Mouse (Mus musculus) kidney, embryonic 14.5 days (tissue): Measurements from ENCODE around the gene Inka1. TPM values are rescaled to one million over a fixed set of nuclear protein-coding genes. Genes with fewer than 3 reads are reported as not detected.

Experiments used
- ATAC-seq: fragments of 200-750 bp; cut with Nextera tagmentation; 2 replicates; pipeline ENCODE4 v1.8.0; 2017; ENCODE audit warnings: moderate number of reproducible peaks, mild to moderate bottlenecking, moderate TSS enrichment, moderate library complexity; ENCODE audit not compliant: low FRiP score, low TSS enrichment
- H3K27ac ChIP-seq: fragments of 300-500 bp; sonication (generic); 2 replicates; pipeline ENCODE4 v1.5.1; 2014; ENCODE audit warnings: low read depth, mild to moderate bottlenecking, low read length, moderate library complexity, mixed read lengths
- H3K27me3 ChIP-seq: fragments of 300-500 bp; sonication (generic); 2 replicates; pipeline ENCODE4 v1.6.1; 2014; ENCODE audit warnings: mild to moderate bottlenecking, low read length; ENCODE audit not compliant: control insufficient read depth, insufficient read depth
- H3K36me3 ChIP-seq: fragments of 300-500 bp; sonication (generic); 2 replicates; pipeline ENCODE4 v1.6.1; 2014; ENCODE audit warnings: low read length, mixed read lengths; ENCODE audit not compliant: control insufficient read depth, insufficient read depth
- H3K4me1 ChIP-seq: fragments of 300-500 bp; sonication (generic); 2 replicates; pipeline ENCODE4 v1.6.1; 2014; ENCODE audit warnings: low read length, mixed read lengths; ENCODE audit not compliant: control insufficient read depth, insufficient read depth
- H3K4me2 ChIP-seq: fragments of 300-500 bp; sonication (generic); replicated peaks from 2 replicates; pipeline ENCODE4 v1.6.1; 2014; ENCODE audit warnings: low read depth, mild to moderate bottlenecking, low read length
- H3K4me3 ChIP-seq: fragments of 300-500 bp; sonication (generic); 2 replicates; pipeline ENCODE4 v1.5.1; 2014; ENCODE audit warnings: mild to moderate bottlenecking, low read length
- H3K9ac ChIP-seq: fragments of 300-500 bp; sonication (generic); 2 replicates; pipeline ENCODE4 v1.6.1; 2014; ENCODE audit warnings: low read depth, mild to moderate bottlenecking, low read length, moderate library complexity
- H3K9me3 ChIP-seq: fragments of 300-500 bp; sonication (generic); 2 replicates; pipeline ENCODE4 v1.6.1; 2016; ENCODE audit warnings: low read length; ENCODE audit not compliant: control insufficient read depth
- WGBS: fragments of 180-500 bp; shearing (Covaris S2); extraction: QIAGEN DNeasy Blood & Tissue Kit; methylation state at CpG from one replicate; pipeline ENCODE4 v1.1.7; 2014; 5-methylcytosine and 5-hydroxymethylcytosine counted together
- polyA plus RNA-seq: library from polyadenylated mRNA; unstranded; fragments of >200 nt; fragmentation: Nextera tagmentation; extraction: Ambion mirVana; gene quantifications from 2 replicates; pipeline ENCODE4 v1.2.1, GENCODE M21; 2014

The Inka1 gene
- polyA plus RNA-seq, 1 experiment from 2014 or later: 64.1 TPM

GRCm38 (mm10) chr9:108008041-108008440 is 22.4 kb upstream of the Inka1 start:
- H3K9me3 ChIP-seq: no peaks in the 10 kb centered on the region
- H3K36me3 ChIP-seq: peaks cover 5% of the 10 kb centered on the region; the same call in 1 of the 2 replicates
- H3K4me2 ChIP-seq: no peak overlapping the region
- H3K27me3 ChIP-seq: no peaks in the 10 kb centered on the region
- no peak overlapping the region for H3K9ac ChIP-seq
- WGBS: 90% methylated on average over 5 of the region's 5 CpGs
- no peak overlapping the region for H3K27ac ChIP-seq
- H3K4me3 ChIP-seq: no peak overlapping the region
- peaks cover 15% of the 10 kb centered on the region for H3K4me1 ChIP-seq
- ATAC-seq: no peak

GRCm38 (mm10) chr9:108003531-108003890 is 17.8 kb upstream of the Inka1 start:
- H3K4me3 ChIP-seq: peak overlapping the region; percentile 60
- peak overlapping the region; percentile 80 for H3K4me2 ChIP-seq
- H3K4me1 ChIP-seq: peaks cover 15% of the 10 kb centered on the region
- peak overlapping the region; percentile 72 for H3K27ac ChIP-seq
- no peak for ATAC-seq
- no peaks in the 10 kb centered on the region for H3K27me3 ChIP-seq
- peaks cover 3% of the 10 kb centered on the region; the same call in 1 of the 2 replicates for H3K36me3 ChIP-seq
- peak overlapping the region; percentile 67 for H3K9ac ChIP-seq
- H3K9me3 ChIP-seq: no peaks in the 10 kb centered on the region
- 4% methylated on average over 8 of the region's 8 CpGs for WGBS

GRCm38 (mm10) chr9:108002778-108003530 is 17.3 kb upstream of the Inka1 start:
- H3K9me3 ChIP-seq: no peaks in the 10 kb centered on the region
- H3K36me3 ChIP-seq: peaks cover 3% of the 10 kb centered on the region; the same call in 1 of the 2 replicates
- no peaks in the 10 kb centered on the region for H3K27me3 ChIP-seq
- peak overlapping the region; percentile 60 for H3K4me3 ChIP-seq
- ATAC-seq: peak; percentile 67
- H3K4me2 ChIP-seq: peak overlapping the region; percentile 80
- WGBS: under 1% methylated on average over 50 of the region's 50 CpGs
- H3K27ac ChIP-seq: peak overlapping the region; percentile 72
- H3K4me1 ChIP-seq: peaks cover 15% of the 10 kb centered on the region
- peak overlapping the region; percentile 67 for H3K9ac ChIP-seq

GRCm38 (mm10) chr9:108001922-108002770 is 16.5 kb upstream of the Inka1 start, which contains the start of gene Ip6k1:
Gene Ip6k1, plus strand, starts transcription at chr9:108002501.
- peak within 1 kb of the TSS; percentile 72 for H3K27ac ChIP-seq
- H3K4me3 ChIP-seq: peak within 1 kb of the TSS; percentile 60
- H3K4me2 ChIP-seq: peak within 1 kb of the TSS; percentile 80
- H3K27me3 ChIP-seq: no peaks in the 10 kb centered on the region
- peaks cover 3% of the 10 kb centered on the region; the same call in 1 of the 2 replicates for H3K36me3 ChIP-seq
- under 1% methylated on average over 50 of the region's 51 CpGs for WGBS
- H3K4me1 ChIP-seq: peaks cover 15% of the 10 kb centered on the region
- ATAC-seq: peak; percentile 99
- no peaks in the 10 kb centered on the region for H3K9me3 ChIP-seq
- H3K9ac ChIP-seq: peak within 1 kb of the TSS; percentile 68

- no peaks in the 10 kb centered on the region for H3K4me1 ChIP-seq
- H3K9ac ChIP-seq: no peak within 1 kb of the TSS
- WGBS: 91% methylated on average over 5 of the region's 5 CpGs
- H3K27ac ChIP-seq: no peak within 1 kb of the TSS
- no peak within 1 kb of the TSS for H3K4me2 ChIP-seq
- no peaks in the 10 kb centered on the region for H3K9me3 ChIP-seq
- no peaks in the 10 kb centered on the region for H3K27me3 ChIP-seq
- H3K4me3 ChIP-seq: no peak within 1 kb of the TSS
- no peaks in the 10 kb centered on the region for H3K36me3 ChIP-seq
- ATAC-seq: no peak
Observed at GRCm38 (mm10) chr9:107996049-107996448, 10.4 kb upstream of the Inka1 start, which contains the start of gene Gm20662. Gene Gm20662, plus strand, starts transcription at chr9:107996349.

- no peaks in the 10 kb centered on the region for H3K27me3 ChIP-seq
- WGBS: 95% methylated on average over 21 of the region's 21 CpGs
- H3K4me1 ChIP-seq: no peaks in the 10 kb centered on the region
- H3K4me2 ChIP-seq: no peak overlapping the region
- H3K4me3 ChIP-seq: no peak overlapping the region
- no peak overlapping the region for H3K9ac ChIP-seq
- H3K27ac ChIP-seq: no peak overlapping the region
- H3K36me3 ChIP-seq: no peaks in the 10 kb centered on the region
- no peak for ATAC-seq
- no peaks in the 10 kb centered on the region for H3K9me3 ChIP-seq
Observed at GRCm38 (mm10) chr9:107995513-107995912, 9.8 kb upstream of the Inka1 start.

GRCm38 (mm10) chr9:107994464-107994863 is 8.8 kb upstream of the Inka1 start:
- WGBS: 44% methylated on average over 2 of the region's 2 CpGs
- Histone ChIP-seq H3K36me3 (no peaks in the 10 kb centered on the region), H3K27me3 (no peaks in the 10 kb centered on the region), H3K9ac (no peak overlapping the region), H3K4me3 (no peak overlapping the region), H3K9me3 (no peaks in the 10 kb centered on the region), H3K4me2 (no peak overlapping the region), H3K4me1 (no peaks in the 10 kb centered on the region), H3K27ac (no peak overlapping the region)
- no peak for ATAC-seq

- Histone ChIP-seq H3K4me1 (no peaks in the 10 kb centered on the region), H3K9ac (no peak overlapping the region), H3K36me3 (no peaks in the 10 kb centered on the region), H3K27me3 (no peaks in the 10 kb centered on the region), H3K9me3 (no peaks in the 10 kb centered on the region), H3K4me3 (no peak overlapping the region), H3K27ac (no peak overlapping the region), H3K4me2 (no peak overlapping the region)
- ATAC-seq: no peak
- WGBS: 94% methylated on average over 11 of the region's 11 CpGs
Observed at GRCm38 (mm10) chr9:107993013-107993412, 7.3 kb upstream of the Inka1 start.

GRCm38 (mm10) chr9:107992197-107992596 is 6.5 kb upstream of the Inka1 start, which contains the start of gene Cdhr4:
Gene Cdhr4, plus strand, starts transcription at chr9:107992497.
- no peak within 1 kb of the TSS for H3K27ac ChIP-seq
- ATAC-seq: no peak

More at GRCm38 (mm10) chr9:107992197-107992596, 6.5 kb upstream of the Inka1 start, which contains the start of gene Cdhr4:
- H3K4me3 ChIP-seq: no peak within 1 kb of the TSS
- no peak within 1 kb of the TSS for H3K4me2 ChIP-seq
- no peaks in the 10 kb centered on the region for H3K36me3 ChIP-seq
- H3K27me3 ChIP-seq: no peaks in the 10 kb centered on the region
- H3K9me3 ChIP-seq: no peaks in the 10 kb centered on the region
- 0 out of 2 replicates have a peak, but pooled peaks cover 3% of the 10 kb centered on the region for H3K4me1 ChIP-seq
- 73% methylated on average over 2 of the region's 2 CpGs for WGBS
- no peak within 1 kb of the TSS for H3K9ac ChIP-seq
